Mouse (Mus musculus): ENCODE results near the gene Zic2.
"Not testable (repeated sequence)": the region's sequence is repeated elsewhere in the genome, so short reads cannot be mapped to it uniquely, and the experiment has no call there.

Zic2 gene

DNA sequence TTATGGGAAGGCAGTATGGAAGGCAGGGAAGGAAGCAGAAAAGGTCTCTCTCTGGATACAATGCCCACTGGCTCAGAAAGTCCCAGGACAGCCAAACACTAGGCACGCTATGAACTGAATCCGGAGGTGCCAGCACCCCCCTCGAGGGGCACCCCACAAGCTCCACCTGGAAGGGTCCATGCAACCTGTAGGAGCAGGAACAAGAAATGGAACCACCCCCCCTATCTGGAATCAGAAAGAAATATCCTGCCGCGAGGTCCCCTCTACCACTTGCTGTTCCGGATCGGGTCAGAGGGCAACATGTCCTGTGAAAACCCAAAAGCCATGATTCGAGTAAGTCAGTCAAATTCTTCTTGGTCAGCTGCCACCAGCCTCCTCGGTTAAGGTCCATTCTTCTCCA, 13.3 kb upstream of the Zic2 start:
- no peak for DNase-seq (ENCODE audit: low read depth, low spot score)

DNA sequence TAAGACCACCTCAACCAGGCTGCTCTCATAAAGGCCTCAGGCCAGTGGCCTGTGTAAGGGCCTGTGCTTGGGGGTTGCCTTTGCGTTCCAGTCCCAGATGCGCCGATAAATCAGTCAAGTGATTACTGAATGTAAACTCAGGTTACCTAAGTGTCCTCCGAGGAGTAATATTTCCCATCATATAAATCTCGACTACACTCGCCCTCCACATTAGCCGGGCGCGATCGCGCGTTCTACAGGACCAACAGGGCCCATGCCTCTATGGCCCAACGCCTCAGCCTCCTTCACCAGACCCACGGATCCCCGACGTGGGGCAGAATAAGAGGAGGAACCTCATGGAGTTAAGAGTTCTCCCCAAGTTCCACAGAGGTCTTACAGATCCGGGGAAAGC, 12.6 kb upstream of the Zic2 start:
- no peak for DNase-seq (ENCODE audit: low read depth, low spot score)

DNA sequence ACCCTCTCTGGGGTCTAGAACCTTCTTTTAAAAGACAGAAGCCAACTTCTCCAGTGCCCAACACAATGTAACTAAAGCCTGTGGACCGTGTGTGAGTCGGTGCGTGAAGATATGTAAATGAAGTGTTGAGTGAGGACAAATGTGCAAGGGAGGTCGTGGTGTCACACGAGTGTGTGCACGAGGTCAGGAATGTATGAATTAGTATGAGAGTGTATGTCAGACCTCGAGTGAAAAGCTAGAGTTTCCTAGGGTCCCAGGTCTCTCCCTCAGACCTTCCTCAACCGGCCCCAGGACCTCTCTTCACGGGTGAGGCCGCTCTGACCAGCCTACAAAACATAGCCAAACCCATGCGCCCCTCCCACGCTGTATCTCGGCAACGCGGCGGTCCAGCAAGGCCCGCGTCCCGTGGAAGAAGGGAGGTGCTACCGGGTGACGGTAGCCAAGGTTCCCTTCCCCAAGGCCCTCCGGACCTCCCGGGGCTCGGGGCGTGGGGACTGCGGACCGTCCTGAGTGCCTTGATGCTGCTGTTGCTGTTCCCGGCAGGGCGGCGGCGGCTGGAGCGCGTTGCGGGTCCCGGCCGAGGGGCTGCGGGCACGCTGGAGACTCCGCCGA, 12.0 kb upstream of the Zic2 start:
- no peak for DNase-seq (ENCODE audit: low read depth, low spot score)

DNA sequence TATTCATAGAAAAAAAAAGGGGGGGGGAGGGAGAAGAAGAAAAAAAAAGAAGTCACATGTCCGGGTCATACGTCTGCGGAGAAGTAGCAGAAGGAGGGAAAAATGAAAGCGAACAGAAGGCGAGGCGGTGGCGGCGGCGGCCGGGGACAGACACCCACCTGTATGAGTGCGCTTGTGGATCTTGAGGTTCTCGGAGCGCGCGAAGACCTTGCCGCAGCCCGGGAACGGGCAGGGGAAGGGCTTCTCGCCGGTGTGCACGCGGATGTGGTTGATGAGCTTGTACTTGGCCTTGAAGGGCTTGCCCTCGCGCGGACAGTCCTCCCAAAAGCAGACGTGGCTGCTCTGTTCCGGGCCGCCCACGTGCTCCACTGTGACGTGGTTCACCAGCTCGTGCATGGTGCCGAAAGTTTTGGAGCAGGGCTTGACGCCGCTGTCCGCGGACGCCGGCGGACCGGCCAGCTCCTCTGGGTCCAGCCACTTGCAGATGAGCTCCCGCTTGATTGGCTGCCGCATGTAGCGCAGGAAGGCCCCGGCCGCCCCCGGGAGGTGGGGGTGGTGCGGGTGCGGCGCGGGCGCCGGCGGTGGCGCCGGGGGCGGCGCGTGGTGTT, 11.4 kb upstream of the Zic2 start:
- DNase-seq (ENCODE audit: low read depth, low spot score): not testable (repeated sequence)

DNA sequence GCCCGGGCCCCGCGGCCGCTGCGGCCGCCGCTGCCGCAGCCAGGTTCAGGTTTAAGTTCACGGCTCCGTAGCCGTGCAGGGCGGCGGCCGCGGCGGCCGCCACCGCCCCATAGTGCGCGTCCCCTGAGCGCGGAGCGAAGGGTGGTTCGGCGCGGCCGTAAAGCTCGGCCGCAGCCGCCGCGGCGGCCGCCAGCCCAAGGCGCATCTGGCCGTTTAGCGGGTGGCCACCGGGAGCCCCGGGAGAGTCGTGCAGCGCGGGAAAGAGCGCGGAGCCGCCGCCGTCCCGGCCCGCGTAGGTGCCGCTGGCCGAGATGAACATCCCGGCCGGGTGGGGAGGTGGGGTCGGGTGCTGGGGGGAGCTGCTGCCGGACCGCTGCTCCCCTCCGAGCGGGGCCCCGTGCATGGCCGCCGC, 10.9 kb upstream of the Zic2 start:
- DNase-seq (ENCODE audit: low read depth, low spot score): no peak

DNA sequence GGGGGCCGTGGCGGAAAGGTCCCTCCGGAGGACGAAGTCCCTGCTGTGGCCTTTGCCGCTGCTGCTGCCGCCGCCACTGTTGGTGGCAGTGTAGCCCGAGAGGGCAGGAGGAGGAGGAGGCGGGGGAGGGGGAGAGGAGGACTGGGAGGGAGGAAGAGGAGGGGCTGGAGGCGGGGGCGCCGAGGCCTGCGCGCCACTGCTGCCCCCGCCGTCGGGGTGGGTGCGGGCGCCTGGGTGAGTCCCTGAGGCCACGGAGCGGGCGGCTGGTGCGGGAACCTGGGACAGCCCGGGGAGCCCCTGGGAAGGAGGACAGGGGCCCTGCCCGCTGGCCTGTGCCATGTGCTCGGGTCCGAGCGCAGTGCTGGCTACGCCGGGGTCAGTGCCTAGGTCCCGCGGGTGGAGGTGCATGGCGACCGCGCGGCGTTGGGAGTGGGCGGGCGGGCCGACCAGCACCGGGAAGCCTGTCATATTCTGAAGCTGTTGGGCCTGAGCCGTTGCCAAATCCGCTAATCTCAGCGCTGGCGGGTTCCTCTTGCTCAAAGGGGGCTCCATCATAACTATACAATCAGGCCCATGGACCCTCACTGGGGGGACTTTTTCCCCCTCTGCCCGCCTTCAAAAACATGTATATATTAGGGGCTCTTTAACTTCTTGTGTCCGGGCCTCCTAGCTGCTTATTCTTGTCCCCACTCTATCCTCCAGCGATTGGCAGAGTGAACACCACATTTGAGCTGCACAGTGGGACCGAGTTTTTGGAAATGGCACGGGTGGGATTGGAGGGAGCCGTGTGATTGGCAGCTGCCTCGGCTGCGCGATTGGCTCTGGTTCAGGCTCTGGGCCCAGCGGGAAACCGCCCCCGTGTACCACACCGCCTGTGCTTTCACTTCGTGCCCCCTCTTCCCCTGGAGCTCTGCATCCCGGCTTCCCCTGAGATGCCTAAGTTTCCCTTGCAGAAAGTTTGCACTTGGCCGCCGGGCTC, 10.2 kb upstream of the Zic2 start, which contains the start of gene Zic5:
Gene Zic5 (minus strand): TSS at position 915 of the 979 bp plus-strand sequence.
- DNase-seq (ENCODE audit: low read depth, low spot score): no peak

DNA sequence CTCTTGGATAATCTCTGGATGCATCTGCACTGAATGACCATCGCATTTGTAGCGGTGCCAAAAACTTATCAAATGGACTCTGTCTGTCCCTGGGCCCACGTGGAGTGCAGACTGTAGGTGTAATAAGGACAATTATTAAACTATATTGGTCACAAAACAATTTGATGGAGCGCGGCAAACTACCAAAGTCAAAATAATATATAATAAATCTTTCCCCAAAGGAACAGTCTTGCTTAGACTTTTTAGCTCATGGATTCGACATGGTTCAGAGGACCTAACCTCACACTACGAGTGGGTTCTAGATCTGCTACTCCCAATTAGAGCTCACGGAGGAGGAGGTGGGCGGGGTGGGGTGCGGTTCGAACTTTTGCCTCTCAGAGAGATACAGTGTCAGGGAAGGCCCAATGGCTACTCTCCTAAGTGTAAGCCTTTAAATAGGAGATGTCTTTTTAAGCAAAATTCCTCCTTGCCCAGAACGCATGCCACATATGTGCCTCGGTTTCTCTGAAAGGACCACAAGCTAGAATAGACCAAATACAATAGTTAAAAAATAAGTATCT, 9.2 kb upstream of the Zic2 start:
- DNase-seq (ENCODE audit: low read depth, low spot score): no peak

DNA sequence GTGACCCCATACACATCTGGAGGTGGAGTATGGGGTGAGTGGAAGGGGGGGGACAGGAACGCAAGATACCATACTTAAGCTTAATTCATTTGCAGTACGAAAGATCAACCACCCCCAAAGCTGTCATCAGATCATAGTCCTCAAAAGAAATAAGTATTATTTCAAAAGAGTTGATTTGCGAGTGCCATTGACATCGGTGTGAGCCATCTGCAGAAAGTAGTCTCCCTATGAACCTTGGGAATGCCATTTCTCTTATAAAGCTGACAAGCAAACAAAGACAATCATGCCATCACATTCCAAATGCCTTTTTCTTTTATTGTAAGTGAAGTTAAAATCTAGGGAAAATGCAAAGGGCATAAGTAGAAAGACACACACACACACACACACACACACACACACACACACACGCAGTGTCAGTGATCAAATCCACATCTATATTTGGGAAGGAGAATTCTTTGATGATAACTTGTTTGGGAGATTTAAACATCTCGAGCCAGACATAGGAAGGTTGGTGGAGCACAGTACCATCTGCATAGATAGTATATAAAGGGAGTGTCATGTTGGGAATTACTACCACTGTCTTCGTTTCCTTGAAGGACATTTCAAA, 8.4 kb upstream of the Zic2 start:
- no peak for DNase-seq (ENCODE audit: low read depth, low spot score)

DNA sequence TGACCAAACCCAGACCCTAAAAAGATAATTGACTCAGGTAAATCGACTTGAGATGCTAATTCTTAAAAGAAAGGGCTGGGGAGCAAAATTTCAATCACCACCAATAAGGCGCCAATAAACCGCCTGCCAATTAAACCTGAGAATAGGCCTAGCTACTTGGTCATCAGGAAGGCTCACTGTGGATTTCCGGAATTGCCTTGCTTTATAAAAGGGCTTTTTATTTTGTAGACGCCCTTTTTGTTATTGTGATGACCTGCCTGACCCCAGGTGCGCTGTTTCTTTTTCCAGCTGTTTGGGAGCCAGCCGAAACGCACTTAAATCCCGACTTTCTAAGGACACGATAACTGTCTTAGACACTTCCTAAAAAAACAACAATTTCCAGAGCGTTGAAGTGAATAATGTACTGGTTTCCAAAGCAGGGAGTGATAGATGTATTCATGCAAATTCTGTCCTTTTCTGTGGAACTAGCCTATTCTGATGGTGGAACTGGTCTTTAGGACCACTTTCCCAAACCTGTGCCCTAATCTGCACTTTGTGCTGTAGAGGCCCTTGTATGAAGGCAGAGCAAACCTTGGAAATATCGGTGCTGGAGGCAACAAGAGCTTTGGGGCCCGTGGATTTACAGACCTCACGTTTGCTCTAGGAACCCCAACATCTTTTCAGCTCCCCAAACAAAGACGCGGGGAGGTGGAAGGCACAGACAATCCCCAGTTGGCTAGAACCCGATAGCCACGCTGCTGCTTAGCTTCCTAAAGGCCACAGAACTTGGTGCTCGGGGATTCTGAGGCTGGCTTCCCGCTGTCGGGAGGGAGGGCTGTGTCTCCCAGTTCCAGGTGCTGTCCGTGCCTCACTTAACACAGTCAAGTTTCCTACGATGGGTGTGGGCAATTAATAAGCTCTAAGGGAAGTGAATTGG, 7.1 kb upstream of the Zic2 start:
- no peak for DNase-seq (ENCODE audit: low read depth, low spot score)

DNA sequence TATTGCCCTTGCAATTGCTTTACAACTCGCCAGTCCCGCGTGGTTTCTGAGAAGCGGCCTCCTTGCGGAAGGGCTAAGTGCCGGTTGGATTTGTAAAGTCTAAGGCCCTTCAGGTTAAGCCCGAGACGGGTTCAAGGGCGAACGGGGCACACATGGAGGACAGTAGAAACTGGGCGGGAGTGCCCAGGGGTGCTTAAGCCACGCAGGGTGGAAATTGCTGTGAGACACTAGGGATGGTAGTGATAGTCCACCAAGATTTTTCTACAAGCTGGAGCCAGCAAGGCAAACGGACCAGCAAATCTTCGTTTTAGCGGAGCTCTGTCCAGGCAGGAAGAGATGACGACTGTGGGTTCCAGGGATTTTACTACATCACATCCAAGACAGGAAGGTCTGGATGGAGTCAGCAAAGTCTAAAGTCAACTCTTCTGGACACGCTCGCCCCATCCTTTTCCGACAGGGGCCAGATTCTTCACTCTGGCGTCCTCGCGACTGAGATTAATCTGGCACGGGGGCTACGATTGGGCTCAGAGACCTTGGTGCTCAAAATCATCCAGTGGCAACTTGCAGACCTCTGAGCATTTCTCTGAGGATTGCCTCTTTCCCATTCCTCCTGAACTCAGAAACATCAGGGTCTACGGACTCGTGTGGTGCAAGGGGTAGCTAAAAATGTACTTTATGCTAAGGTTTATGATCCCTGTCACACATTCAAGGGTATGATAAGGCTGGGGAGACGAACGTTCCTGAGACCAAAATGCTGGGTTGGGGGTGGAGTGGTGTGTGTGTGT, 6.1 kb upstream of the Zic2 start:
- no peak for DNase-seq (ENCODE audit: low read depth, low spot score)

DNA sequence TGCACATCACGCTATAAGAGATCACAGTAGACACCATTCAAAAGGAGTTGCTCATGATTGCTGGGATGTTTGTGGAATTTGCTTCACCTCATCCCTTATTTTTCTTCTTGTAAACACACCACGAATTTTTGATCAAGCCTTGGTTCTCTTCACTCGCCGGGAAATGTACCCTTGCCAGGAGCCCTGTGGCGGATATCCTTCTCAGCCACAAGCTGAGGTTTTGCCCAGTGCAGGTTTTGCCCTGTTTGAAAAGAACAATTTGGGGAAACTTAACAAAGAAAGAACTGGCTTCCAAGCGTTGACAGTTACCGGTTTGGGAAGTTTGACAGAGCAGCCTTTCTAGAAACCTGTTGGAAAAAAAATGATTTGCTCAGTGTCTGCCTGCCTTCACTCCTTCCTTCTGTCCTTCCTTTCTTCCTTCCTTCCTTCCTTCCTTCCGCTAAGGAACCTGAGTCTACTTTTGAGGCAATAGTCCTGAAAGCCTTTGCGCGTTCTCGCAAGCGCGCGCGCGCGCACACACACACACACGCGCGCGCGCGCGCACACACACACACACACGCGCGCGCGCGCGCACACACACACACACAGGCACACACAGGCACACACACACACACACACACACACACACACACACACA, 3.7 kb upstream of the Zic2 start:
- DNase-seq (ENCODE audit: low read depth, low spot score): no peak

DNA sequence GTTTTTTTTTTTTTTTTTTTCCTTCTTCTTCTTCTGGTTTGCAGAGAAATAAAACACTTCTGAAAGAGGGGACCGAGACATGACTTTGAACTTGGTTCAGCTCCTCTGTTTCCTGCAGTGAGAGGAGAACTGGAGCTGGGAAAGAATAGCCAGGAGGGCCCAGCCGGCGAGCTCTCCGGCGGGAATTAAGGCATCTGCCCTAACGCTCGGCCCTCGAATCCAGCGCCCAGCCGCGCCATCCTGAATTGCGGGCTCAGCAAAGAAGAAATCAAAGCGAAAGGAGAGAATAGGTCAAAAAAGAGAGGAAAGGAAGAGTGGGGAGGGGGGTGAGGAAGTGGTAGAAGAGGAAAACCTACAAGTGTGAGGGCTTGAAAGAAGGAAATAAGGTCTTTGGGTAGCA, 3.1 kb upstream of the Zic2 start:
- DNase-seq (ENCODE audit: low read depth, low spot score): no peak

DNA sequence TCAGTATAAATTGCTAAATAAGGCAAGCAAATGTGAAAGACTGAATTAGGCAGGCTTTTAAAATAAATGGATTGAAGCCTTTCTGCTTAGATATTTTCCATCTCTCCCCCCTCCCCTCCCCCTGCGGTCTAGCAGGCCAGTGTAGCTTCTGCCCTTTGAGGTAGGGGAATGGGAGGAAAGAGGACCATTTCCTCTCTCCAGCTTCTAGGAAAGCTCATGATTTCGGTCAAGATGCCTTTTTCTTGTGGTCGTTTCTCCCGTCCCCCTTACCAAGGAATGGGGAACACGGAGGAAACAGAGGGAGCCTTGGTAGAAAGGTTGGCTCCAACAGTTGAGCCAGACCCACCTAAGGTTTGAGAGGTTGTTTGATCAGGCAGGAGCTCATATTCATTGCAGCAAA, 2.6 kb upstream of the Zic2 start:
- DNase-seq (ENCODE audit: low read depth, low spot score): no peak

DNA sequence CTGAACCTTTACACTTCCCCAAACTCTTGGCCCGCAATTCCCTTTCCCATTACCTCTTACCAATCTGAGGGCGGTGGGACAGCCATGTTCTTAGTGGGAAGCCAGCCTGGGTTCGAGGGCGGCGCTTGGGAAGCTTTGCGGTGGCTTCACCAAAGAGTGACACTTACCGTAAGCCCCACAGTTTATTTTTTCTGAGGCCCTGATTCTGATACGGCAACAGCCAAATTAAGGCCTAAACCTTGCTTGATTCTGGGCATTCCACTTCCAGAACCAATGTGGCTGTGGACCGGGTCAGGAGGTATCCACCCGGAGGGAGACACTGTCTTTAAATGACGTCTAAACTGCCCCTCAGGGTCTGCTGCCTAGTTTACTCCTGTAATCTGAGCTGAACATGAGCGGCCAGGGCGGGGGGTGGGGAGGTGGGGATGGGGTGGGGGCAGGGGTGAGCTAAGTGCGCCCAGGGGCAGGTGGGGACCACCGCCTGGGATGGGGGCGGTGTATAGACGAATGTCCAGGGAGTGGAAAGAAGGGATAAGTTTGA, 2.0 kb upstream of the Zic2 start:
- DNase-seq (ENCODE audit: low read depth, low spot score): no peak

DNA sequence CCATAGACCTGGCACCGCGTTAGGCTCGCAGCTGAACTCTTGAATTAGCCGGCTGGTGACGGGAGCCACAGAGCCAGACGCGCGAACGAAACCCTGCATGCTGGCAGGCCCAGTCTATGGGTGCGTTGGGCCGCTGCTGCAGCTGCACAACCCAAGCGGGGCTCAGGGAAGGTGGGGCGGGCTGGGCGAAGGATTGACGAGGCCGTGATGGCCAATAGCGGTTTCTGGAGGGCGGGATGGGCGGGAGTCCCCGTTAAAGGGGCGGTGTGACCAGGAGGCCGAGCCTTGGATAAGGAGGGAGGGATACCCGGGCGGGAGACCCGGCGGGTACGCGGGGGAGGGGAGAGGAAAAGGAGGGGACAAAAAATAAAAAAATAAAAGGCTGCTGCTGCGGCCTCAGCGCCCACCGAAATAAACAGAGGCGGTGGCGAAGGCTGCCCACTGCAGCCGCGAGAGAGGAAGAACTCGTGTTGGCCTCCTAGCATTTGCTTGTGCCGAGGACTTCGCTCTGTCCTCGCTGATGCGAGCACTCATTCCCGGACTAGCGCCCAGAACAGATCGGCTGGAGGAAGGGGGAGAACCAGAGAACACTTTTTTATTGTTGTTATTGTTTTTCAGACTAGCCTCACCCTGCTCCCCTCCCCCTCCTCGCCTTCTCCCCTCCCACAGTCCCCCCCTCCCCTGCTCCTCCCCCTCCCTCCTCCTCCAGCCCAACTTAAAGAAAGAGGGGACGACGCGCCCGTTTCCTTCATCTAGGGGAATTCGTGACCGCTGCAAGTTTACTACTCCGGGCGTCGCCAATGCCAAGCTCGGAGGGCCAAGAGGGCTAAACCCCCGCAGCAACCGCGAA, 969 bp upstream of the Zic2 start:
- DNase-seq (ENCODE audit: low read depth, low spot score): no peak

DNA sequence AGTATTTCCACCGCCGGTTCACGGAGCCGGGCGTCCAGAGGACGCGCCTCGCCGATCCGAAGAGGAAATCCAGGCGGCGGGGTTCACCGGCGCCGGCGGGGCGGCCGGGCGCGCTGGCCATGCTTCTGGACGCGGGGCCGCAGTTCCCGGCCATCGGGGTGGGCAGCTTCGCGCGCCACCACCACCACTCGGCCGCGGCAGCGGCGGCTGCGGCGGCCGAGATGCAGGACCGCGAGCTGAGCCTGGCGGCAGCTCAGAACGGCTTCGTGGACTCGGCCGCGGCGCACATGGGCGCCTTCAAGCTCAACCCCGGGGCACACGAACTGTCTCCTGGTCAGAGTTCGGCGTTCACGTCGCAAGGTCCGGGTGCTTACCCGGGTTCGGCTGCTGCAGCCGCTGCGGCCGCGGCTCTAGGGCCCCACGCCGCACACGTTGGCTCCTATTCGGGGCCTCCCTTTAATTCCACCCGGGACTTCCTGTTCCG, 364 bp downstream of the Zic2 start:
- DNase-seq (ENCODE audit: low read depth, low spot score): no peak

DNA sequence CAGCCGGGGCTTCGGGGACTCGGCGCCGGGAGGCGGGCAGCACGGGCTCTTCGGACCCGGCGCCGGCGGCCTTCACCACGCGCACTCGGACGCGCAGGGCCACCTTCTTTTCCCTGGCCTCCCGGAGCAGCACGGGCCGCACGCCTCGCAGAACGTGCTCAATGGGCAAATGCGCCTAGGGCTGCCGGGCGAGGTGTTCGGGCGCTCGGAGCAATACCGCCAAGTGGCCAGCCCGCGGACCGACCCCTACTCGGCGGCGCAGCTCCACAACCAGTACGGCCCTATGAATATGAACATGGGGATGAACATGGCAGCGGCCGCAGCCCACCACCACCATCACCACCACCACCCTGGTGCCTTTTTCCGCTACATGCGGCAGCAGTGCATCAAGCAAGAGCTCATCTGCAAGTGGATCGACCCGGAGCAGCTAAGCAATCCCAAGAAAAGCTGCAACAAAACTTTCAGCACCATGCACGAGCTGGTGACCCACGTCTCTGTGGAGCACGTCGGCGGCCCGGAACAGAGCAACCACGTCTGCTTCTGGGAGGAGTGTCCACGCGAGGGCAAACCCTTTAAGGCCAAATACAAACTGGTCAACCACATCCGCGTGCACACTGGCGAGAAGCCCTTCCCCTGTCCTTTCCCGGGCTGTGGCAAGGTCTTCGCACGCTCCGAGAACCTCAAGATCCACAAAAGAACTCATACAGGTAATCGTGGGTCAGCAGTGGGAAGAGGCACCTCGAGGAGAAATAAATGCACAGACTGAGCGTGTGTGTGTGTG, 996 bp downstream of the Zic2 start:
- no peak for DNase-seq (ENCODE audit: low read depth, low spot score)

Measured in brain, embryonic 18.5 days (tissue).